Mouse (Mus musculus): ENCODE measurements around the gene Cox8b. TPM values are rescaled to one million over a fixed set of nuclear protein-coding genes. Genes with fewer than 3 reads are reported as not detected.

Gene Cox8b
- total RNA-seq, 2 experiments from 2014 or later, result not detected

Other genes starting within 250 kb of the Cox8b start
- gene Olfr539, start 240.5 kb downstream of the Cox8b start, total RNA-seq (2021), result under 1 TPM in 1 of 2 experiments, not detected in 1; 0.07 TPM
- not detected for gene Olfr45, start 218.5 kb downstream of the Cox8b start, total RNA-seq (2021)
- gene Olfr541, start 203.2 kb downstream of the Cox8b start, total RNA-seq (2021), result not detected
- gene Cyp2e1, start 136.7 kb downstream of the Cox8b start, total RNA-seq (2021), result not detected
- gene Syce1, start 112.6 kb downstream of the Cox8b start, total RNA-seq (2021), result under 1 TPM; 0.22 to 0.54 TPM
- gene Zfp941, start 78.3 kb downstream of the Cox8b start, total RNA-seq (2021), result 10 to 100 TPM; 22.2 to 31.0 TPM
- 1 to 10 TPM; 2.1 to 8.4 TPM for gene Urah, start 65.4 kb downstream of the Cox8b start, total RNA-seq (2021)
- not detected for gene Scgb1c1, start 54.9 kb downstream of the Cox8b start, total RNA-seq (2021)
- gene Odf3, start 52.6 kb downstream of the Cox8b start, total RNA-seq (2021), result not detected
- 1 to 10 TPM in 1 of 2 experiments, not detected in 1; 2.3 TPM for gene Gm45785, start 44.1 kb downstream of the Cox8b start, total RNA-seq (2021)
- 10 to 100 TPM; 68.2 to 68.7 TPM for gene Ric8a, start 43.5 kb downstream of the Cox8b start, total RNA-seq (2021)
- gene Bet1l, start 42.9 kb downstream of the Cox8b start, total RNA-seq (2021), result 10 to 100 TPM; 22.5 to 27.3 TPM
- gene Psmd13, start 18.5 kb downstream of the Cox8b start, total RNA-seq (2021), result 100 to 1,000 TPM; 106 to 113 TPM
- gene Sirt3, start 18.1 kb downstream of the Cox8b start, total RNA-seq (2021), result 10 to 100 TPM; 73.1 to 78.5 TPM
- gene Nlrp6, start 20.5 kb upstream of the Cox8b start, total RNA-seq (2021), result under 1 TPM; 0.47 to 0.54 TPM
- 1 to 10 TPM; 3.3 to 5.8 TPM for gene Pgghg, start 40.9 kb upstream of the Cox8b start, total RNA-seq (2021)
- gene Ifitm5, start 49.8 kb upstream of the Cox8b start, total RNA-seq (2021), result not detected
- gene Gm45717, start 55.5 kb upstream of the Cox8b start, total RNA-seq (2021), result not detected
- 10 to 100 TPM; 12.3 to 14.0 TPM for gene Ifitm2, start 55.5 kb upstream of the Cox8b start, total RNA-seq (2021)
- gene Ifitm1, start 66.8 kb upstream of the Cox8b start, total RNA-seq (2021), result 1 to 10 TPM; 3.6 to 4.2 TPM
- 10 to 100 TPM in 1 of 2 experiments, 1 to 10 TPM in 1; 9.6 to 14.3 TPM for gene Ifitm3, start 110.3 kb upstream of the Cox8b start, total RNA-seq (2021)
- gene Ifitm6, start 117.5 kb upstream of the Cox8b start, total RNA-seq (2021), result not detected
- gene Gm17387, start 128.7 kb upstream of the Cox8b start, total RNA-seq (2021), result not detected
- gene B4galnt4, start 160.7 kb upstream of the Cox8b start, total RNA-seq (2021), result 10 to 100 TPM; 84.4 to 86.3 TPM
- not detected for gene Pkp3, start 177.8 kb upstream of the Cox8b start, total RNA-seq (2021)
- 1 to 10 TPM; 1.7 to 2.8 TPM for gene Sigirr, start 200.1 kb upstream of the Cox8b start, total RNA-seq (2021)
- gene Ano9, start 217.4 kb upstream of the Cox8b start, total RNA-seq (2021), result not detected
- 10 to 100 TPM; 45.1 to 52.1 TPM for gene Ptdss2, start 221.9 kb upstream of the Cox8b start, total RNA-seq (2021)